Mouse (Mus musculus) heart, adult 8-10 months (tissue): ENCODE results near the gene Morn1. TPM values are rescaled to one million over a fixed set of nuclear protein-coding genes. Genes with fewer than 3 reads are reported as not detected.

ENCODE experiments used
- DNase-seq: peaks from one replicate; pipeline ENCODE4 v3.0.0; 2022; ENCODE audit warnings: low spot score
- total RNA-seq, 4 experiments: library from RNA; stranded (reverse); gene quantifications; 2 replicates each; pipeline ENCODE4 v1.2.4; 2022

The Morn1 gene
- total RNA-seq, result 1 to 10 TPM in 3 of 4 experiments, under 1 TPM in 1; 0.60 to 4.4 (median 1.8) TPM

DNA sequence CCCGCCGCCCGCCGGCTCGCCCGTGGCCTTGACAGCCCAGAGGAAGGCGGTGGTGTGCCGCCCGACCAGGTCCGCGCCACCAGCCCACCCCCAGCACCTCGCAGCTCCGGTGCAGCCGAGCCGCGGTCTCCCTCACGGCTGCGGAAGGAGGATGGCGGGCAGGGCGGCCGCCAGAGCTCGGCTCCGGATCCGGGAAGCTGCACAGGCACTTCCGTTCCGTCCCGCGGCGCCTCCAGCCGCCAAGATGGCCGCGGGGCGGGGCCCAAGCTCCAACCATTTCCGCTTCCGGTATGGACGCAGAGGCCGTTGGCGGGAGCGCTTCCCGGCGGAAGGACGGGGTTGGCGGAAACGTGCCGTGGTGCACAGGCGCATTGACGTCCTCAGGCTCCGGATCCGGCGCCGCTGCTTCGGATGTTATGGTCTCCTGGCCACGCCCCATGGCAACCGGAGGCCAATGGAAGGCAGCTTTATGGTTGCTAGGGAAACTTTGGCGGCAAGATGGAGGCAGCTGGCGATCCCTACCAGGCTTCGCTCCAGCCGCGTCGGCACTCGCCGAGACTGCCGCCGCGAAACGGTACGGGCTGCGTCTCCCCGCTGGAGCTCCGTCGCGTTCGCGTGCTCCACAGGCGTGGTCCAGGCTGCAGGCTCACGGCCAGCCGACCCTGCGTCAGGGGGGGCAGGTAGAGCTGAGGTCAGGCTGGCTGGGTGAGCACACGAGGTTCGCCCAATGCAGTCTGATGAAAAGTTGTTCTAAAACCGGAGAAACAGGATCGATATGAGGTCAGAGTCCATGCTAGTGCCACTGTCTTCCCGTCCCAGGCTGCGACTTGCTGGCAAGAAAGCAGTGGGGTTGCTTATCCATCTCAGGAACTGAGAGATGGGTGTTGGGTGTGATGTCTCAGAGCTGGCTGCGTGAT, at the start of gene Morn1, which contains the start of gene Rer1:
Gene Morn1, plus strand, starts transcription at position 470 of the 917 bp plus-strand sequence.
Gene Rer1, minus strand, starts transcription at position 275 of the 917 bp plus-strand sequence.
- DNase-seq, result peak; percentile 100

DNA sequence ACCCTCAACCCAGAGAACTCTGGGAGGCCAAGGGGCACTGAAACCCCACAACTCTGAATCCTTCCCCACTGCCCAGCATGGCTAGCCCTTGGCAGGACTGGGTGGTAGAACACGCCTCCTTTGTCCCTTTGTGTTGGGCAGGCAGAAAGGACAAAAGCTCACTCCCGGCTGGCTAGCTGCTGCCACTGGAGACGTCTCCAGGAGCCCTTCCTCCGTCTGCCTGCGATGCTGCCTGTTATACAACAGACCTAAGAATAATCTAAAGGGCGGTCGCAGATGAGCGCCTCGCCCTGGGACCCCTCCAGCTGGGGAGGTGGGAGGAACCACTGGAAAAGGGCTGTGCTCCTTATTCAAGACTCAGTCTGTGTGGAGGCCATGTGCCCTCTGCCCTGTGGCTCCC, 46.2 kb upstream of the Morn1 start:
- DNase-seq, result no peak

DNA sequence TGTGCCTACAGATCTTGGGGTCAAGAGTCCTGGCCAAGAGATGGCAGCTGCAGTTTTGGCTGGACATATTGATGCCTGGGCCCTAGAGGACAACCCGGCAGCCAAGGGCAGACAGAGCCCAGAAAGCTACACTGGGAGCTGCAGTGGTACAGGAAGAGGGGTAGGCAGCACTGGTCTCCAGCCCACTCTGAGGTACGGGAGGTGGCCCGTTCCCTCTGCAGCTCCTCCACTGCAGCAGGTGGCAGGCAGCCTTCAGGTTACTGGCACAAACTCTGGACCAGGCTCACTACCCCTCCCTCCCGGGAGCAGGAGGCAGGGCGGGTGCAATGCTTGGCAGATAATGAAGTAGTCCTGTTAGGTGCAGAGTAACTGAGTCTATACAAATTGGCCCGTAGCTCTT, 45.7 kb upstream of the Morn1 start:
- no peak for DNase-seq

DNA sequence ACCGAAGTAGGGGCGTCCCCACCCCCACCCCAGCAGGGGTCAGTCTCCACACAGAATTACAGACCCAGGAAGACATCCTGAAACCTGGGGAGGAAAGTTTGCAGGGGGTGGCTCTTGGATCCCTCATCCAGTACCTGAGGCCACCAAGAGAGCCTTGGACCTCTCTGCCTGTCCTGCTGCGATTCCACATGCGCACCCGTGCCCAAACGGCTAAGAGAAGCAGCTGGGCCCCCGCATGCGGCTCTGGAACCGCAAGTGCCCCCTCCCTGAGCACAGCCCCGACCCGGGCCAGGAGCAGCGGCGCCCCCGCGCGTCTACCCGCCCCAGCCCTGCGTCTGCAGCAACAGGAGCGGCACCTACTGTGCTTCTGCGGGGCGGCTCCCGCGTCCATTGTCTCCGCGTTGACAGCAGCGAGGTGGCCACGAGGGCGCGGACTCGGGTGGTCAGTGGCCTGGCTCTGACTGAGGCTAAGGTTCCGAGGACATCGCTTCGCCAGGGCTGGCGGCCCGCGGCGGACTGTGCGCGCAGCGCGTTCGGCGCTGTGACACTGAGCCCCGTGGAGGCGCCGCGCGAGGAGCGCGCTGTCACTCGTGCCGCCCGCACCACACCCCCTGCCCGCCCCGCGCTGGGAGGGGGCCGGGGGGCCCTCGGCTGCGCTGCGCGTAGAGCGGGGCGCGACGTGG, 43.6 kb upstream of the Morn1 start:
- no peak for DNase-seq

DNA sequence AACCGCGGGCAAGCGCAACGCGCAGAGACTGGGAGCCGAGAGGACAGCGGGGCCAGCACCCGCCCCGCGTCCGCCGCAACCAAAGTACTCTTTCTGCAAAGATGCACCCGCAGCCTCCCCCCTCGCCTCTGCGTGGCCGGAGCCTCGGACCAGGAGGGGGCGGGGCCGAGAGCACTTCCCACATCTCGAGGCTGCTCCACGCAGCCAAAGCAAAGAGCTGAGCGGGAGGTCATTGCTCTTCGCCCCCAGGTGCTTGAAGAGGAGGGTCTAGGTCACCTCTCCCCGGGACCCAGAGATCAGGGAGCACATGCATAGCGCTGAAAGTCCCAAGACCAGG, 43.1 kb upstream of the Morn1 start:
- DNase-seq, result no peak

DNA sequence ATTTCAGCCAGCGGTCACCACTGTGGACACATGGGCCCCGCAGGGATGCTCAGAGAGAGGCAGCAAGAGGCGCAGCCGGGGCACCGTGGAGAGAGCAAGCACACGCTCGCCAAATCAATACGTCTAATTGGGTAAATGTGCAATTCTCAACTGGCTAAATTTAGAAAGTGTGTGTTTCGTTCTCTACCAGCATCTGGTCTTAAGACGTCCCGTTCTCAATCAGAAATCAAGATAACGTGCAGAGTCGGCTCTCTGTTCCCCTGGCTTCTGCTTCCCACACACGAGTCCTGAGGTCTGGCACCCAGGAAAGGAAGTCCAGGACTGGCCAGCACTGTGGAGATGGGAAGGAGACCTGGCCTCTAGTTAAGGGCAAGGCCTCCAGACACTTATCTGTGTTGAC, 39.7 kb upstream of the Morn1 start:
- no peak for DNase-seq

DNA sequence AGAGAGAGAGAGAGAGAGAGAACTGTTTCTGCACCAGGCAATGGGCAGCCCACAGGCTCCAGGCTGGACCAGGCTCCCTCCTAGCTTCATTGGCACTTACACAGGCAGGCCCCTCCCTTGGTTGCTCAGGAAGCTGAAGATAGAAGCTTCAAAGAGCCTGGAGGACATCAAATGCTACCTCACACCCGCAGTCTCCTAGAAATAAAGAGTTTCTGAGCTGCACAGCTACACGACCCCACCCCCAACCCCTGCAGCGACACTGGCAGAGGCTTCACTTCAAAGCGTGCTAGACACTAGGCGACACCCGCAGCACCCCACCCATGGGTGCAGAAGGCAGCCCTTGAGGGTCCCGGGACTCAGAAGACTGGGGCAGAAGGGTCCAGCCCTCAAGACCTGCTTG, 36.3 kb upstream of the Morn1 start:
- no peak for DNase-seq

DNA sequence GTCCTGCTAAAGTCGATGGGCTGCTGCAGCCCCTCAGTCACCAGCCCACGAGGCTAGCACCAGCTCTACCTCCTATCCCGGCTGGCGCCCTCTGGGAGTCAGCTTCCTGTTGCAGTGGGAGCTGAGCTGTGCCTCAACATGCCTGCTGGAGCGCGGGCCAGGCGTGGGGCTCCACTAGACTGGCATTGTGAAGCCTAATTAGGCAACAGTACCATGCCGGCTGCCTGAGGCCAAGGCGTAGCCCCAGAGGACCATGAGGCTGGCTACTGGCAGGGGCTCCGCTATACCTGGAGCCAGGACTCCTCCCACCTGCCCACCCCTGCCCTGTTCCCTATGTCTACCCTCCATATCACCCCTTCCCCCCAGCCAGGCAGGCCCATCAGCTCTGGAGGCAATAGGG, 29.7 kb upstream of the Morn1 start, which contains the start of gene Plch2:
Gene Plch2, minus strand, starts transcription at position 61 of the 400 bp plus-strand sequence.
- DNase-seq, result no peak

DNA sequence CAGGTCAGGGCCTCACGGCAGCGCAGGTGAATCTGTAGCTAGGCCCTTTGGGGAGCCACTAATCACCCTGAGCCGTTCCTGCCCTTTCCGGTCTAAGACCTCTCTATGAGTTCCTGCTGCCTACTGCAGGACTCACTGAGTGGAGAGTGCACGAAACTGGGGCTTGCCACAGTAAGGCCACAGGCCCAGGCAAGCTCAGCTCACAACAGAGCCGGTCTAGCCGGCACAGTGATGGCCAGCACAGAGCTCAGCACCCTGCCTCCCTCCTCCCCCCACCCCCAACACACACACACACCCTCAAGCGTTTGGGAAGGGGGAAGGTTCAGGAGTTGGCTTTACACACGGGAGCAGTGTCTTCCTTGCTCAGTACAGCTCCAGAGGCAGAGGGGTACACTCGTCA, 28.1 kb upstream of the Morn1 start:
- no peak for DNase-seq

DNA sequence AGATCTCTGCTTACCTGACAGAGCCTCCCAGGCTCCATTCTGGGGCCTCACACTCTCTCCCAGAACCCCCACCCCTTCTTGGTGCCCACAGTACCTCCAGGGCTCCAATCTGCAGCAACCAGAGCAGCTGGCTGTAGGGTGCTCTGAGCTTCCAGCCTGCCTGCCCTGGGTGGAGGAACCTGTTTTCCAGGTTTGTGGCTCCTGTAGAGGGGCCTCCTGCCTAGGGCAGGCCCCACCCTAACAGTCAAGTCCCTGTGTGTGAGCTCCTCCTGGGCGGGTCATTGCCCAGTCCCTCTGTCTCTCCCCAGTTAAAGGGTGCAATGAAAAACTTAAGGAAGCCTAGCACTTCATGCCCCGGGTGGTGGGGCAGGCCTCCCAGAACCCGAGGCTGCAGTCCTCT, 22.5 kb upstream of the Morn1 start:
- no peak for DNase-seq

DNA sequence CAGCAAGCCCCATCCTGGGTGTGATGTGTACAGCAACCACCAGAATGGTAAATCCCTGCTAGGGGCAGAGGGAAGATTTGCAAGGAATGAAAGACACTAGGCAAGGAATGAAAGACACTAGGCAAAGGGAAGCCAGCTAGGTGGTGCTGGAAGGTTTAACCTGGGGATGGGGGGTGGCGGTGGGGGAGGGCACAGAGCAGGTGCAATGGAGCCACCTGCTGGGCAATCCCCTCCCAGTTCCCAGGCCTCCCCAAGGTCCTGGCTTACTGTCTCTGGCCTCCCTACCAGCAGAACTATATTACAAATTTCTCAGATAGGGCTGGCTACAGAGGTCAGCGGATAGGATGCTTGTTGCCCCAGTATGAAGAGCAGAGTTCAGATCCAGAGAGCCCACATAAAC, 21.9 kb upstream of the Morn1 start:
- no peak for DNase-seq

DNA sequence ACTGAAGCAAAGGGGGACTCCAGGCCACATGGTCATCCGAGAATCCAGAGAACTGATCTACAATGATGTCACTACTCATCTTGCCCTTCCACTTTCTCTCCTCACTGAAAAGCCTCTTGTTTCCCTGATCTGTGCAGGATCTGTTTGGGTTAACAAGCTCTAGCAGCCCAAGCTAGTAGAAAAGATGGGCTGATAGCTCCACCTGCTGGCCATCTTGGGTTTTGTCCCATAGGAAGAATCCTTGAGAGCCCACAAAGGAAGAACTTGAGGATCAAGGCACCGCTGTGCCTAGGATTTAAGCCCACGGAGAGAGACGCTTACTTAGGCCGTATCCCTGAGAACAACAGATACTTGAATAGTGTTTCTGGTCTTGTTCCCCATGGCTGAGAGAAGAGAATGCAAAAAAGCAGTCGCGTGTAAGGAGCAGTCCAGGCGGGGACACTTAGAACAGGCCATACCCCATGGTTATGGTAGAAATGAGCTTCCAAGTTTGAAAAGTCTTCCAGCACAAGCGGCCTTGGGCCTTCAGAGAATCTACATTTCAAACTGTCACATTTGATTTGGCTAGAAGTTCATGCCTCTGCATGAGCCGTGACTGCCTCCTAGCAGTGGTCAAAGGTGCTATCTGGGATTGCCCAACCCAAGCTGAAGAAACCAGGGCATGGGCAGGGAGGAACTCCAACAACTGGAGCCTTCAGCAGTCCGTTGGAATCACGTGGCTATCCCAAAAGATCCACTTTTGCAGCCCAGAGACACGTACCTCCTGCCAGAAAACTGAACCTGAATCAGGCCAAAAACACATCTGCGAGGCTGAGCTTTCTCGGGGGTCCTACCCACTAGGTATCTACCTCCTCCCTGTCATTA, 20.2 kb upstream of the Morn1 start:
- DNase-seq, result peak; percentile 89

DNA sequence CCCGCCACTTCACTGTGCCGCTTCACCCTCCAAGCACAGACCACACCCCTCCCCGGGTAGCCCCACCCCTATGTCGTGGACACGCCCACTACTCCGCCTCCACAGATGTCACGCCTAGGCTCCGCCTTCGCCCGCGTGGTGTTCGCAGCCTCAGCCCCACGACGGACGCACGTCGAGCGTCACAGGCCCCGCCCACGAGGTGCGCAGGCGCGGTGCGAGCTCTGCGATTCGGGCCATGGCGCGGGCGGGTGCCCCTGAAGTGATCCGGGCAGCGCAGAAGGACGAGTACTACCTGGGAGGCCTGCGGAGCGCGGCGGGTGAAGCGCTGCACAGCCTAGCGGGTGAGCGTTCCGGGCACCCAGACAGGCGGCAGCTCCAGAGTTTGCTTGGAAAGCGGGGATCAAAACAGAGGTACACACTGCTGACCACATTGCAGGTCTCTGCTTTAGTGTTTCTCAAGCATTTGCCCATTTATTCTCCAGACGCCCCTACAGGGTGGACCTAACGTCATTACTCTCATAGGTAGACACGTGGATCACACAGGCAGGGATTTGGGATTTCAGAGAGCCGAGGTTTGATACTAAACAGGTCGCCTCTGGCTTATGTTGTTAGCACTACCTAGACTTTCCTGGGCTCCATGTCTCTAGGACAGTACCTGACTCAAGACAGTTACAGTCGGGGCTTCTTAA, 19.4 kb upstream of the Morn1 start, which contains the start of gene Pex10:
Gene Pex10, plus strand, starts transcription at position 183 of the 689 bp plus-strand sequence.
- DNase-seq, result peak; percentile 97

DNA sequence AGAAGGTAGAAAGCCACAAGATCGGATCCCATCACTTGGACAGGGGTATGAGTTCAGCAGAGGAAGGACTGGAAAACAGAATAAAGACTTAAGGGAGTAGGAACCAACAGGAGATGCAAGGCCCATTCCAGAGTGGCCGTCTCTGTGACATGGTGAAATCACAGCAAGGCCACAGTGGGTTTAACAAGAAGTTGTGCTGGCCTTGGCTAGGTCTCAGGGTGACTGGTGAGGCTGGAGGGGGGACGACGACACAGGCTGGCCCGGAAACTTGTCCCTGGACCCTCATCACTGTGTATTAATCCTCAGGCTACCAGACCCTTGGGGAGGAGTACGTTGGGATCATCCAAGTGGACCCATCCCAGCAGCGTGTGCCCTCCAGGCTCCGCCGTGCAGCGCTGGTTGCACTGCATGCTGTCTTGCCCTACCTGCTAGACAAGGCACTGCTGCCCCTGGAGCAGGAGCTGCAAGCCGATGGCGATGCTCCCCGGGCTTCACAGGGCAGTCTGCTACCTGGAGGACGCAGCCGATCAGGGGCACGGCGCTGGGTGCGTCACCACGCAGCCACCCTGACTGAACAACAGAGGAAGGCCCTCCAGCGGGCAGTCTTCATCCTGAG, 17.9 kb upstream of the Morn1 start:
- no peak for DNase-seq

DNA sequence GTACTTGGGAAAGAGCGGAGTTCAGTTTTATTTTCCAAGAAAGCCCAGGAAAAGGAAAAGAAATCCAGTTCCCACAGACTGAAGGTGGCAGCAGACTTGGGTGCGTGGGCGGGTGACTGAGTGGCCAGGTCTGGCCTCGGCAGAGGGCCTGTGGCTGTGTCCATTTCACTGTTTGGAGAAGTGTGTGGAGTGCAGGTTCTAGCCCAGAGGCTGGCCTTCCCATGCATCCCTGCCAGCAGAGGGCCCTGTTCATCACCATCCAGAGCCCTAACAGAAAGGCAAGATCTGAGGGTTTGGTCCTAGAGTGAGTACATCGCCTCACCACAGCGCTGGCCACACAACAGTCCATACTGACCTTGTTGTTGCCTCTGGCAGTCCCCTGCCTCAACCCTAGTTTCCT, 17.2 kb upstream of the Morn1 start:
- no peak for DNase-seq

DNA sequence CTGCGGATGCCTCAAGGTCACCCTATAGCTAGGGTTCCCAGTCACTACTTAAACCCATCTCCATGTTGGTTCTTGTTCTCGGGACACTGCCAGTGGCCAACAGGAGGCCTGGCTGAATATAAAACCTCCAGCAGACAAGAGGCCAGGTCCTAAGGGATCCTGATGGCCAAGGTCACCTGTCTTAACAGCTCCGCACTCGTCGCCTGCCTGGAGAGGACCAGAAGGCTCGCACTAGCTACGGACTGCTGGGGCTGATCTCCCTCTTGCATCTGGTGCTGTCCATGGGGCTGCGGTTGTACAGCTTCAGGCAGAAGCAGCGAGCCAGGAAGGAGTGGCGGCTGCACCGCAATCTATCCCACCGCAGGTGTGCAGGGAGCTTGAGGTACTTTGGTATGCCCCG, 16.2 kb upstream of the Morn1 start:
- no peak for DNase-seq

DNA sequence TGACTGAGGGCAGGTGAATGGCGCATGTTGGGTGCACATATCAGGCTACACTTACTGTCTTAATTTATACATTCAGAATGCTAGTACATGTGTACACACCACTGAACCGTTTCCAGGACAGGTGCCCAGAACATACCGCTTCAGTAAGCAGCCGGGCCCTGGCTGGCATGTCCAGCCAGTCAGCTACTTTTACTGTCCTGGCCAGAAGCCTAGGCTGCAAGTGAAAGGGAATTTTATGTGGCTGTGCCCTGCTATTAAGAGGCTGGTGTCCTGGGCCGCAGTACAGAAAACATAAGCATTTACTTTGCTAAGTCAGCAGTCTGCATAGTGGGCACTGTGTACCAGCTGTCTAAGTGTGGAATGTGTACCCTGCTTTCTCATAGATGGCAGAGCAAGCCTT, 15.5 kb upstream of the Morn1 start:
- peak; percentile 32 for DNase-seq

DNA sequence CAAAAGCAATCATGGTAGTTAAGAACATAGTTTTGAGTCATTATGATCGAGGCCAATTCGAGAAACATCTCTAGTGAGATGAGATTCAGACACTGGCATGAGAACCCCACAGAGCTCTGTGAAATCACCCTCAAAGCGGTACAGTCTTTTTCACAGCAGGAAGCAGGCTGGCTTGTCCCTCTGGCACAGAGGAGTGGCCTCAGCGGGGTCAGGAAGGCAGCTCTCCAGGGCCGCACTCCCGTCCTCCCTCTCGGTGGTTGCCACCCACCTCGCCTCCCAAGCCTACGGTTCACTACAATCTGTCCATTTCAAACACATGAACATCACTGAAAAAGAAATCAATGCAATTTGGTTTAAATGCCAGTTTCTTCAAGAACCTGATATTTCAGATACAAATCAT, 12.0 kb upstream of the Morn1 start:
- DNase-seq, result no peak

DNA sequence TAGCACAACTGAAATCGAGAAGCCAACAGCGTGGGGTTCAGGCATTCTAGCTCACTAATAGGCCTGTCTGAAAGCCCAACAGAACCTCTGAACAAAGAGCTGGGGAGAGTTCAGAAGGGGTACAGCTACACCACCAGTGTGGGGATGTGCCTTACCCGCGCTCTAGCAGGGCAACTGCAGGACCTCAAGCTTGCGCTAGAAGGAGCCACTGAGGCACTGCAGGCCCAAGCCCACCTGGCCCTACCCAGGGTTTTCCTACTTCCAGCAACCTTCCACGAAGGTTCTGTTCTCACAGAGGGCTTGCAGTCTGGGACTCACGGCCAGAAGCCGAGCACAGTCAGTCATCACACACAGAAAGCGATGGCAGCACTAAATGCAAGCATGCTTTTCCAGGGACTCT, 11.2 kb upstream of the Morn1 start:
- DNase-seq, result no peak

DNA sequence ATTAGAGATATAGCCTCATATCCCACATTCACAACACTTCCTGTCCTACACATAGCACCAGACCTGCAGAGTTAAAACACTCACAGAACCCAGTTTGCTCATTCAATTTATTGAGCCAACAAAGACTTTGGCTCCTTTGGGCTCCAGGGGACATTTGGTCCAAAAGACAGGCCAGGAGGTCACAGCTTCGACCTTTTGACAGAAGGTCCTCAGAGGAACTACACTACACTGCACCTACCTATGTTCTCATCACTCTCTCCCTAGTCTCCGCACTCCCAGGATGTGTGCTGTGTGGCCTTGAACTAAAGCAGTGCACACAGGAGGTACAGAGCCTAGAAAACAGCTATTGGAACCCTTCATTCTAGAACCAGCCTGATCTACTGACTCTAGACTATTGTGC, 10.6 kb upstream of the Morn1 start:
- DNase-seq, result no peak

DNA sequence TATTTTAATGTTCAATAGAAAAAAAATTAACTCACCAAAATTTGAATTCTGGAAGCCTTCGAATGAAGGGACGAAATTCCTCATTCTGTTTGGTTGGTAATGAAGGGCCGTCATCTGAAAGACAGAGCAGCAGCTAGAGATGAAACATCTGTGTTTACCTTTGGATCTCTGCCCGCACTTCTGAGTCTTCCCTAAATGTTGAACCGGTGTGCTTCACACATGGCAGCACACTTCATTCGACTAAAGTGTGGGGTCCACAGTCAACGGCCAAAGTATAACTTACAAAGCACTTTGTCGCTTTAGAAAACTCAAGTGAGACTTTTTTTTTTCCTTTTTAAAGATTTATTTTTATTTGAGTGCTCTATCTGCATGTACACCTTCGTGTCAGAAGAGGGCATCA, 9.7 kb upstream of the Morn1 start:
- no peak for DNase-seq
